Mouse (Mus musculus): Measurements from ENCODE around the gene Tia1.
A peak's percentile ranks its signal among the peaks of the same experiment; 100 is the strongest.

The Tia1 gene

DNA sequence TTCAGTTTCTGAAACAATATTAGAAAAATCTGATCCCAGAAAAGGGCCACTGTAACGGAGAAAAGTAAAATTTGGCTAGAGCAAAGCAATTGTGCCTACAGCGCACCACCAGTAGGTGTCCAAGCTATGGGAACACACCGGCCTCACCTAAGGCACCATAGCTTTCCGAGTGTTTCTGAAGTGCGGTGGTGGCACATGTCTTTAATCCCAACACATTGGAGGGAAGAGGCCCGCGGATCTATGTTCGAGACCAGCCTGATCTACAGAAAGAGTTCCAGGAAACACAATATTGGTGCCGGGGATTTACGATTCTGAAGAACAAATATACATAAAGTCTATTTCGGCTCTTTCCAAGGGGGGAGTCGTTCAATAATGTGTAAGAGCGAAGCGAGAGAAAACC is 33.7 kb downstream of the Tia1 start:
- DNase-seq = peak; percentile 41

DNA sequence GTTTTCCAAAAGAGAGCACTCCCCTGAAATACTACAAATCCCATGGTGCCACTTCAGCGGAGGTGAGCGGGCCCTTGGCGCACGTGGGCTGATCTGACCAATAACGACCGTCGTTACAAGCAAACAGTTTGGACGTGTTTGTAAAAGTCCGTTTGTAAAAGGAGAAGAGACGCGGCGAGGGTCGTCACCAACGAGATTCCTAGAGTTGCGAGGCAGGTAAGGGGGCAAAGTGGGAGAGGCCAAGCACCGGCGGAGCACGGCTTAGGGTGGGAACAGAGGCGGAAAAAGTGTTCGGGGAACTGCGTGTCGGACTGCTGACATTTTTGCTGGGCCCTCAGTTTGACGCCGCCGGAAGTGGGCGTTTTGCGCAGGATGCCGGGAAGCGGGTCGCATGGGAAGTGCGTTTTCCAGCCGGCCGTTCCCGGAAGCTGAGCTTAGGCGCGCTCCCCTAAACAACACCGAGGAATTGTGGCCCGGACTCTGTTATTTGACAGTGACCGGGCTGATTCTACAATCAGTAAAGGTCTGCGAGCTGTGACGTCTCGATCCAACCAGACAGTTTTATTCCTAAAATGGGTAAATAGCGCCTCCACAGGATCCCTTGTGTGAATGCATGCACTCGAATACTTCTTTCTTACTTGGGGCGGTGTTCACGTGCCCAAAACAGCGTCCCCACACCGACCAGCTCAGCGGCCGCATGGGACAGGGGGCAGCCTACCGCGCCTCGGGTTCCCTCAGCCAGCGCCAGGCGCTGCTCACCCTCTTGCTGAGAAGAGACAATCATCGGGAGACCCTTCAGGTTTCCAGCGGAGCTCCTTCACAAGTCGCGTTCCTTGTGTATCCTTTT is 34.5 kb downstream of the Tia1 start, which contains the start of gene C87436:
Gene C87436, plus strand, starts transcription at position 103 of the 847 bp plus-strand sequence.
- peak; percentile 95 for DNase-seq

GRCm38 (mm10) chr6:86439119-86439496 is 35.1 kb downstream of the Tia1 start:
- no peak for DNase-seq

GRCm38 (mm10) chr6:86439531-86439930 is 35.5 kb downstream of the Tia1 start:
- DNase-seq = no peak

DNA sequence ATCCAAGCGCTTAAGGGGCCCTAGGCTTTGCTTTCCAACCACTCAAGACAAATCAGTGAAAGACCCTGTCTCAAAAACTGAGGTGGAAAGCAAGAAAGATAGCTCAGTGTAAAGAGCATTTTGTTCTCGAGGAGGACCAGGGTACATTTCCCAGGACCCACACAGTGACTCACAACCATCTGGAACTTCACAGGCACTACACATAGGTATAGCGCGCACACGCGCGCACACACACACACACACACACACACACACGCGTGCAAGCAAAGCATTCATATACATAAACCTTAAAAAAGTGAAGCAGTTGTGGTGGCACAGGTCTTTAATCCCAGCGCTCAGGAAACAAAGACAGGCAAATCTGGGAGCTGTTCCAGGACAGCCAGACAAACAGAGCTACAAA is 37.6 kb downstream of the Tia1 start:
- DNase-seq = no peak

- DNase-seq = no peak
These were observed 41.5 kb downstream of the Tia1 start for GRCm38 (mm10) chr6:86445551-86445950.

DNA sequence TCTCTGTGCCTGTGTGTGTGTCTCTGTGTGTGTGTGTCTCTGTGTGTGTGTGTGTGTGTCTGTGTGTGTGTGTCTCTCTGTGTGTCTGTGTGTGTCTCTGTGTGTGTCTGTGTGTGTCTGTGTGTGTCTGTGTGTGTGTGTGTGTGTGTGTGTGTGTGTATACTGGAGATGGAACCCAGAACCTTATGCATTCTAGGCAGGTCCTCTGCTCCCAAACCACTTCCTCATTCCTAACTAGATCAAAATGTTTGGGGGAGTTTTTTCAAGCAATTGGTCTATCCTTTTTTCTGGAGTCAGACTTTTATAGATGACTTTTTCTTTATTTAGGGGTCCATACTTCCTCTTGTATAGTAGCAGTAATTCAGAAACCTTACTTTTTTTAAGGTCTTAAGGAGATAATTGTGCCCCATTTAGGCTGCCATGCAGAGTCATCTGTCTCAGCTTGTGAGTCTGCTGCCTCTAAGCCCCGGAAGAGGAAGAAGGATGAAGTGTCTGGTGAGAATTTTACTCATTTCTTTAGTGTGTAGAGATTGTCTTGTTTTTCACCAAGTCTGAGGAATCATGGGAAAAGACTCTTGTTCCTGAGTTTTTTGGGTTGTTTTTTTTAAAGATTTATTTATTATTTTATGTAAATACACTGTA is 43.0 kb downstream of the Tia1 start:
- DNase-seq = no peak

DNA sequence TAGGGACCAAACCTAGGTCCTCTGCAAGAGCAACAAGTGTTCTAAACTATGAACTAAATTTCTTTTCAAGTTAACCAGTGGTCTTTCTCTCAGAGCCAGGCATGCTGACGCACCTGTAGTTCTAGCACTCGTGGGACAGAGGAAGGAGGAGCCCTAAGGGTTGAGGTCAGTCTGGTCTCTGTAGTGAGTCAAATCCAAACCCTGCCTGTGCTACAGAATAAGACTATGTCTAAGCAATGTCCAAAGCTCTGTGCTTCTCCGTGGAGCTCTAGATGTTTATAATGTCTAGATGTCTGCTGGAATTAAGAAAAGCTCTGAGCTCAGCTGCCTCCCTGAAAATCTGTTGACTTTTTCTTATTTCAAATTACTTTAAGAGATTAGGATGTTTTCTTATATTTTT is 52.7 kb downstream of the Tia1 start:
- DNase-seq = no peak

GRCm38 (mm10) chr6:86463079-86463478 is 59.1 kb downstream of the Tia1 start:
- no peak for DNase-seq

- no peak for DNase-seq
These were observed 67.3 kb downstream of the Tia1 start for GRCm38 (mm10) chr6:86471317-86471716.

DNA sequence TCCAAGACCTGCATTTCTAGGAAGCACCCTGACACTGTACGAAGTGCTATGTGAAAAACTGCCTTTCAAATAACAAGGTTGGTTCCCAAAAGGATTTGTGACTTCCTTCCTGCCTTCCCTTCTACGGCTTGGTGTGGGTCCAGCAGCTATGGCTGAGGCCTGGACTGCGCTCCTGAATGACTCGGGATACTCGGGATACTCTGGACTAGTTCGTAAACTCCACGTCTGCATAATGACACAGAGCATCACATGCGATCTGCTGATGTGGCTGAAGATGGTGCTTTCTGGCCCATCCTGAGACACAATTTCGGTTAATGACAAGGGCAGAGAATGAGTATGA is 67.7 kb downstream of the Tia1 start:
- no peak for DNase-seq

DNA sequence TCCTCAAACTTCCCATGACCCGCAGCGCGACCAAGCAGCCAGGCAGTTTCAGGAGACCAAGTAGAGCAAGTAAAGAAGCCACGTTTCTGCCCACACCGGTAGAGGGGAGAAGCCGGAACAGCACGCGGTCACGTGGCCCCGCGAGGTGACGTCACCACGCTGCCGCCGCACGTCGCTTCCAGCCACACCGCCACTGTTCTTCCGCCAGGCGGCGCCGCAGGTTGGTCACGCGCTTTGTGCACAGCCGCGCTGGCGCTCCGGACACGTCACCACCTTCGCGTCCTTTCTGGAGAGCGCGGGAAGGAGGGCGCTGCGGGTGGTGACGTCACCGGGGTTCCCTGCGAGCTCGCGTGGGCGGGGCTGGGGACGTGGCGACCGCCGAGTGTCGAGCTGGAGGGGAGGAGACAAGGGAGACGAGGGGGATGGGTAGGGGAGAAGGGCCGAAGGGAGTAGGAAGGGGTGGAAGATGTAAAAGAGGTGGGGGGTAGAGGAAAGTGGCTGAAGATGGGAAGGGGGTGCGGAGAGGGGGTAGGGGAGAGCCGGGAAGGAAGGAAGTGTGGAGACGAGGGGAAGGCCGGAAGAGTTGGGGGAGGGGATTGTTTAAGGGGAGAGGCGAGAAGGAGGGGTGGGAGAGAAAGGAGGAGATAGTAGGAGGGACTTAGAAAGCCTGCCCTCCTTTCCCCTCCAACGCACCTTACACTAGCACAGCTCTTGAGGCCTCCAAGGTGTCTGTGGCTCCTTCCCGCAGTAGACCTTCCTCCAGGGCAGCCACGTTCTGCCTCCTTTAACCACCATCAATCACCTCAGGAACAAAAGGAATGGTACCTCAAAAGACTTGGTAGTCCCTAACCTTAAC is 68.3 kb downstream of the Tia1 start:
- DNase-seq = peak; percentile 99

DNA sequence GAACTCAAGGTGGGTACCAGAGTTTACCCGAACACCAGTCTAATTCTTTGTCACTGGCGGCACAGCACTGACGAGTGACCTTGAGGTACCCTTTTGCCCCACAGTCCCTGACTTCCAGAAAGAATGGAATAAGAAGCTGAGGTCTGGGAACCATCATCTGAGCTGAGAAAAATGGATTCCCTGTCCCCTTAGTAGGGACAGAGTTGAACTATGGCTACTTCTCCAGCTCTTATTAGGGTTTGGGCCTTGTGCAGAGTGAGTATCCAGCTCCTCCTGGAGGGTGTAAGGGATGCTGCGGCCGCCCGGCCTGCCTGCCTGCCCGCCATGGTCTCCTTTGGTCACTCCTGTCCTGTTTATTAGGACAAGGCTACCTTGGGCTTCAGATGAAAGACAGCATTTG is 69.1 kb downstream of the Tia1 start:
- DNase-seq = no peak

DNA sequence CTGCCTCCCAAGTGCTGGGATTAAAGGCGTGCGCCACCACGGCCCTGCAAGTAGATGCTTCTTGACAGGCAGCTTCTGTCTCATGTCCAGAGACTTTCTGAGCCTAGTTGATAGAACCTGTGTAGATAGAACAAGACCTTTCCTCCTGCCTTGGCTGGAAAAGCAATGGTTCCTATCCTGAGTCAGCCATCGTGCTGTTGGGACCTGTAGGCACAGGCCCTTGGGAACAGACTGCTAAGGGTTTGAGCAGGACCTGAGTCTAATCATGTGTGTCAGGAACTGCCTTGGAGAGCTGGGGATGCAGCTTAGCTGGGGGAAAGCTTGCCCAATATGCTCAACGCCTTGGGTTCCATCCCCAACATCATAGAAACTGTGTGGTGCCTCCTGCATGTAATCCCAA is 70.1 kb downstream of the Tia1 start:
- DNase-seq = no peak

DNA sequence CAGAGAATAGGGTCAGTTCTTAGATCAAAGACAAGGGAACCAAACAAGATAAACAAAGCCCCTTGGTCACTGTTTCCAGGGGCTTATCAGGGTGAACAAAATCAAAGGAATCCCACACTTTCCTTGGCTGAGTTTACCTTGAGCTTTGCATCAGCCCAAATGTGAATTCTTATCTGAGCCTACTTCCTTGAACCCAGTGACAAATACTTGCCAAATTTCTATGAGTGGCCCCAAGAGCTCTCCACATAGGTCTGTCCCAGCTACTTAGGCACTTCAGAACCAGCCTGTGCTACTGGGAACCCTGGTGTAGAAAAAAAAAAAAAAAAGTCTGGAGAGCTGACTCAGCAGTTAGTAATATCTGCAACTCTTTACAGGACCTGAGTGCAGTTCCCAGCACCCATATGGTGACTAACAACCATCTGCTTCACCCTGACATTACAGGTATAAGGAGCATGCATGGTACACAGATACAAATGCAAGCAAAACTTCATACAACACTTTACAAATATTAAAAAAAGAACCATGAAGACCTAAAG is 70.7 kb downstream of the Tia1 start:
- DNase-seq = no peak

GRCm38 (mm10) chr6:86475462-86476167 is 71.6 kb downstream of the Tia1 start:
- DNase-seq = no peak

GRCm38 (mm10) chr6:86476931-86477330 is 72.9 kb downstream of the Tia1 start:
- no peak for DNase-seq

DNA sequence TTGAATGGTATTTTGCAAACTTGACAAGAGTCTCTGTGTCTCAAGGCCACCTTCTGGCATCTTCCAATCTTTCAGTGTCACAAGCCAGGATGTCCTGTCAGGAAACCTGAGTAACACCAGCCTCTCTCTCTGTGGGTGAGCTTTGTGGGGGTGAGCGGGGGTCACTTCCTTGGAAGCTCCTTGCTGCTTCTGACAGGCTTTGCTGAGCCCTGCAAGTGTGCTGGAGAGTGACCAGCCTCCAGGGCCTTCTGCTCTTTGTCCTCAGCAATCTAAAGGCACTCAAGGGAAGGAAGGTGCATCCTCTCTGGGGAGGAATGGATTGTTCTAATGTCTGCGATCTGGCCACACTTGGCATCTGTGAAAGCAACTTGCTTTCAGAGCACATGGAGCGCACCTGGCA is 75.3 kb downstream of the Tia1 start:
- DNase-seq = no peak

GRCm38 (mm10) chr6:86479816-86480188 is 75.8 kb downstream of the Tia1 start:
- DNase-seq = no peak

DNA sequence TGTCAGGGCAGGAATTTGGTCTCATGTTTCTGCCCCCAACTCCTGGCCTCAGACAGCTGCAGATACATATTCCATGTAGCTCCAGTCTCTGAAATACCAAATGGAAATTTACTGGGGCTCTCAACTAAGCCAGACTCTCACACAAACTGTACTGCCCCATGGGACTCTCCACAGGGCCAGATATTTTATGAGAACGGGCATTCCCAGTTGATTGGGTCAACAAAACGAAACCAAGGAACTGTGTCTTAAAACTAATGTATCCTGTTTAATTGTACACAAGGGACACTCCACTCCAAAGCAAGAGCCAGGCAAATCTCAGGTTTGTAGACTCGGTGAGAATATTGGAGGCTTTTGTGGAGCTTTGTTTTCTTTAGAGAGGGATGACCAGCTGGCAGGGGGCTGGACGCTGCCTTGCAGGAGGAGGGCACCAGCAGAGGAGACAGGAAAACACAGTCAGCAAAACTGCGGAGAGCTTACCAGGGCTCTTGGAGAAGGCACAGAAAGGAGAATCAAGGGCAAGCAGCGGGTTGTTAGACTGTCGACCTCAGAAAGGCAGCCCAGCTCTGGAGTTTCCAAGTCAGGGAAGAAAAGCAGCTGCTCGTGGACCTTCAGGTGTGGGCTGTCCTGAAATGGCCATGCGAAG is 76.3 kb downstream of the Tia1 start:
- DNase-seq = no peak

GRCm38 (mm10) chr6:86481871-86482270 is 77.9 kb downstream of the Tia1 start:
- no peak for DNase-seq
